Mouse (Mus musculus): Measurements from ENCODE around the gene Gm49318. TPM values are rescaled to one million over a fixed set of nuclear protein-coding genes. Genes with fewer than 3 reads are reported as not detected.

The Gm49318 gene
- polyA plus RNA-seq, 1 experiment from 2014 or later = not detected

GRCm38 (mm10) chr9:22049315-22049714, 21.7 kb downstream of the Gm49318 start:
- no peak for TF ChIP-seq CTCF (IDR thresholded peaks at IDR 0.05; ENCODE audit: low read depth)
- H3K9ac ChIP-seq (ENCODE audit: low read depth, low read length) = no peak overlapping the region
- peaks cover 35% of the 10 kb centered on the region for H3K27me3 ChIP-seq (ENCODE audit: insufficient read depth, low read length)
- H3K4me1 ChIP-seq (replicated peaks; ENCODE audit: insufficient read depth, low read length) = peaks cover 11% of the 10 kb centered on the region
- no peaks in the 10 kb centered on the region for H3K9me3 ChIP-seq (replicated peaks; ENCODE audit: low read length)
- no peaks in the 10 kb centered on the region for H3K36me3 ChIP-seq (ENCODE audit: insufficient read depth, low read length)
- ATAC-seq (replicated peaks; ENCODE audit: low FRiP score, low read depth) = no peak
- H3K27ac ChIP-seq = no peak overlapping the region
- H3K4me3 ChIP-seq (replicated peaks; ENCODE audit: low read depth, low read length) = no peak overlapping the region
- no peak for DNase-seq (ENCODE audit: low spot score)
- no peak overlapping the region for H3K4me2 ChIP-seq (ENCODE audit: low read length)
- WGBS = 82% methylated on average over 11 of the region's 11 CpGs

- no peaks in the 10 kb centered on the region for H3K9me3 ChIP-seq (replicated peaks; ENCODE audit: low read length)
- ATAC-seq (replicated peaks; ENCODE audit: low FRiP score, low read depth) (no peak), DNase-seq (ENCODE audit: low spot score) (no peak)
- TF ChIP-seq CTCF (IDR thresholded peaks at IDR 0.05; ENCODE audit: low read depth) = no peak
- peaks cover 10% of the 10 kb centered on the region for H3K4me1 ChIP-seq (replicated peaks; ENCODE audit: insufficient read depth, low read length)
- WGBS = 51% methylated on average over 9 of the region's 9 CpGs
- H3K27ac ChIP-seq = no peak overlapping the region
- H3K4me3 ChIP-seq (replicated peaks; ENCODE audit: low read depth, low read length) = no peak overlapping the region
- peaks cover 25% of the 10 kb centered on the region for H3K27me3 ChIP-seq (ENCODE audit: insufficient read depth, low read length)
- H3K36me3 ChIP-seq (ENCODE audit: insufficient read depth, low read length) = no peaks in the 10 kb centered on the region
- H3K9ac ChIP-seq (ENCODE audit: low read depth, low read length) = no peak overlapping the region
- H3K4me2 ChIP-seq (ENCODE audit: low read length) = no peak overlapping the region
These were observed 23.7 kb downstream of the Gm49318 start for GRCm38 (mm10) chr9:22047329-22047728.

GRCm38 (mm10) chr9:22041832-22042231, 29.2 kb downstream of the Gm49318 start:
- H3K9ac ChIP-seq (ENCODE audit: low read depth, low read length) = no peak overlapping the region
- no peaks in the 10 kb centered on the region for H3K4me1 ChIP-seq (replicated peaks; ENCODE audit: insufficient read depth, low read length)
- no peaks in the 10 kb centered on the region for H3K9me3 ChIP-seq (replicated peaks; ENCODE audit: low read length)
- DNase-seq (ENCODE audit: low spot score) (no peak), ATAC-seq (replicated peaks; ENCODE audit: low FRiP score, low read depth) (no peak)
- WGBS = 48% methylated on average over 2 of the region's 2 CpGs
- no peaks in the 10 kb centered on the region for H3K27me3 ChIP-seq (ENCODE audit: insufficient read depth, low read length)
- no peaks in the 10 kb centered on the region for H3K36me3 ChIP-seq (ENCODE audit: insufficient read depth, low read length)
- no peak overlapping the region for H3K4me2 ChIP-seq (ENCODE audit: low read length)
- H3K27ac ChIP-seq = no peak overlapping the region
- TF ChIP-seq CTCF (IDR thresholded peaks at IDR 0.05; ENCODE audit: low read depth) = no peak
- no peak overlapping the region for H3K4me3 ChIP-seq (replicated peaks; ENCODE audit: low read depth, low read length)

- no peak overlapping the region for H3K9ac ChIP-seq (ENCODE audit: low read depth, low read length)
- no peaks in the 10 kb centered on the region for H3K9me3 ChIP-seq (replicated peaks; ENCODE audit: low read length)
- no peak overlapping the region for H3K27ac ChIP-seq
- ATAC-seq (replicated peaks; ENCODE audit: low FRiP score, low read depth) (no peak), DNase-seq (ENCODE audit: low spot score) (no peak)
- no peak for TF ChIP-seq CTCF (IDR thresholded peaks at IDR 0.05; ENCODE audit: low read depth)
- WGBS = 52% methylated on average over 10 of the region's 10 CpGs
- no peaks in the 10 kb centered on the region for H3K36me3 ChIP-seq (ENCODE audit: insufficient read depth, low read length)
- no peak overlapping the region for H3K4me3 ChIP-seq (replicated peaks; ENCODE audit: low read depth, low read length)
- no peaks in the 10 kb centered on the region for H3K27me3 ChIP-seq (ENCODE audit: insufficient read depth, low read length)
- H3K4me2 ChIP-seq (ENCODE audit: low read length) = no peak overlapping the region
- H3K4me1 ChIP-seq (replicated peaks; ENCODE audit: insufficient read depth, low read length) = no peaks in the 10 kb centered on the region
These were observed 33.2 kb downstream of the Gm49318 start for GRCm38 (mm10) chr9:22037826-22038225.

GRCm38 (mm10) chr9:22035300-22036044, 35.6 kb downstream of the Gm49318 start:
- Histone ChIP-seq H3K9me3 (replicated peaks; ENCODE audit: low read length) (no peaks in the 10 kb centered on the region), H3K9ac (ENCODE audit: low read depth, low read length) (no peak overlapping the region), H3K4me1 (replicated peaks; ENCODE audit: insufficient read depth, low read length) (no peaks in the 10 kb centered on the region), H3K27me3 (ENCODE audit: insufficient read depth, low read length) (no peaks in the 10 kb centered on the region), H3K4me2 (ENCODE audit: low read length) (no peak overlapping the region), H3K27ac (no peak overlapping the region), H3K36me3 (ENCODE audit: insufficient read depth, low read length) (no peaks in the 10 kb centered on the region), H3K4me3 (replicated peaks; ENCODE audit: low read depth, low read length) (no peak overlapping the region)
- no peak for TF ChIP-seq CTCF (IDR thresholded peaks at IDR 0.05; ENCODE audit: low read depth)
- WGBS = 66% methylated on average over 6 of the region's 6 CpGs
- no peak for DNase-seq (ENCODE audit: low spot score)
- no peak for ATAC-seq (replicated peaks; ENCODE audit: low FRiP score, low read depth)

GRCm38 (mm10) chr9:22030386-22030785, 40.7 kb downstream of the Gm49318 start:
- ATAC-seq (replicated peaks; ENCODE audit: low FRiP score, low read depth) = no peak
- 90% methylated on average over 9 of the region's 9 CpGs for WGBS
- Histone ChIP-seq H3K36me3 (ENCODE audit: insufficient read depth, low read length) (no peaks in the 10 kb centered on the region), H3K4me1 (replicated peaks; ENCODE audit: insufficient read depth, low read length) (no peaks in the 10 kb centered on the region), H3K4me3 (replicated peaks; ENCODE audit: low read depth, low read length) (no peak overlapping the region), H3K4me2 (ENCODE audit: low read length) (no peak overlapping the region), H3K9ac (ENCODE audit: low read depth, low read length) (no peak overlapping the region), H3K9me3 (replicated peaks; ENCODE audit: low read length) (no peaks in the 10 kb centered on the region), H3K27me3 (ENCODE audit: insufficient read depth, low read length) (no peaks in the 10 kb centered on the region), H3K27ac (no peak overlapping the region)
- no peak for DNase-seq (ENCODE audit: low spot score)
- TF ChIP-seq CTCF (IDR thresholded peaks at IDR 0.05; ENCODE audit: low read depth) = no peak

GRCm38 (mm10) chr9:22028467-22028866, 42.6 kb downstream of the Gm49318 start:
- no peak overlapping the region for H3K9ac ChIP-seq (ENCODE audit: low read depth, low read length)
- H3K9me3 ChIP-seq (replicated peaks; ENCODE audit: low read length) = no peaks in the 10 kb centered on the region
- TF ChIP-seq CTCF (IDR thresholded peaks at IDR 0.05; ENCODE audit: low read depth) = no peak
- no peak overlapping the region for H3K4me3 ChIP-seq (replicated peaks; ENCODE audit: low read depth, low read length)
- 66% methylated on average over 7 of the region's 7 CpGs for WGBS
- H3K27ac ChIP-seq = no peak overlapping the region
- ATAC-seq (replicated peaks; ENCODE audit: low FRiP score, low read depth) (no peak), DNase-seq (ENCODE audit: low spot score) (no peak)
- H3K27me3 ChIP-seq (ENCODE audit: insufficient read depth, low read length) = no peaks in the 10 kb centered on the region
- H3K4me2 ChIP-seq (ENCODE audit: low read length) = no peak overlapping the region
- no peaks in the 10 kb centered on the region for H3K36me3 ChIP-seq (ENCODE audit: insufficient read depth, low read length)
- H3K4me1 ChIP-seq (replicated peaks; ENCODE audit: insufficient read depth, low read length) = no peaks in the 10 kb centered on the region
